Mouse (Mus musculus) limb, embryonic 10.5 days (tissue): ENCODE data around the gene Smtn. TPM values are rescaled to one million over a fixed set of nuclear protein-coding genes. Genes with fewer than 3 reads are reported as not detected.

ENCODE experiments used
- DNase-seq: peaks from one replicate; pipeline ENCODE4 v3.0.0-alpha.2; 2017; ENCODE audit warnings: low spot score
- H3K27ac ChIP-seq: fragments of 300-500 bp; sonication (generic); 2 replicates; pipeline ENCODE4 v1.5.1; 2016; ENCODE audit warnings: mild to moderate bottlenecking
- H3K27me3 ChIP-seq: fragments of 300-500 bp; sonication (generic); 2 replicates; pipeline ENCODE4 v1.6.1; 2016; ENCODE audit warnings: low read depth, mild to moderate bottlenecking; ENCODE audit not compliant: poor library complexity, severe bottlenecking
- H3K36me3 ChIP-seq: fragments of 300-500 bp; sonication (generic); 2 replicates; pipeline ENCODE4 v1.6.1; 2016; ENCODE audit warnings: mild to moderate bottlenecking, moderate library complexity
- H3K4me1 ChIP-seq: fragments of 300-500 bp; sonication (generic); 2 replicates; pipeline ENCODE4 v1.6.1; 2016
- H3K4me3 ChIP-seq: fragments of 300-500 bp; sonication (generic); 2 replicates; pipeline ENCODE4 v1.5.1; 2016; ENCODE audit warnings: mild to moderate bottlenecking, moderate library complexity
- H3K9me3 ChIP-seq: fragments of 300-500 bp; sonication (generic); replicated peaks from 2 replicates; pipeline ENCODE4 v1.6.1; 2016; ENCODE audit warnings: mild to moderate bottlenecking
- WGBS: fragments of 180-500 bp; shearing (Covaris S2); methylation state at CpG from one replicate; pipeline ENCODE4 v1.1.7; 2016; 5-methylcytosine and 5-hydroxymethylcytosine counted together
- polyA plus RNA-seq: library from polyadenylated mRNA; unstranded; fragments of >200 nt; fragmentation: Nextera tagmentation; extraction: Ambion mirVana; gene quantifications from 2 replicates; pipeline ENCODE4 v1.2.1, GENCODE M21; 2016

Gene Smtn
- polyA plus RNA-seq = 43.0 and 52.8 TPM in 2 replicates

GRCm38 (mm10) chr11:3540451-3541085 is at the start of gene Smtn:
Smtn (minus strand) TSS chr11:3540612.
- Histone ChIP-seq H3K9me3 (no peaks in the 10 kb centered on the region), H3K4me3 (peak within 1 kb of the TSS; percentile 70), H3K36me3 (peaks cover 7% of the 10 kb centered on the region; the same call in 1 of the 2 replicates), H3K27ac (peak within 1 kb of the TSS; percentile 89), H3K27me3 (no peaks in the 10 kb centered on the region), H3K4me1 (peaks cover 28% of the 10 kb centered on the region)
- 93% methylated on average over 23 of the region's 23 CpGs for WGBS
- DNase-seq = no peak

GRCm38 (mm10) chr11:3588036-3588672 is 47.7 kb upstream of the Smtn start:
- no peaks in the 10 kb centered on the region for H3K36me3 ChIP-seq
- no peak overlapping the region for H3K27ac ChIP-seq
- H3K9me3 ChIP-seq = no peaks in the 10 kb centered on the region
- no peaks in the 10 kb centered on the region for H3K4me1 ChIP-seq
- 81% methylated on average over 11 of the region's 11 CpGs for WGBS
- DNase-seq = no peak
- H3K4me3 ChIP-seq = no peak overlapping the region
- no peaks in the 10 kb centered on the region for H3K27me3 ChIP-seq

- DNase-seq = no peak
- no peak overlapping the region for H3K4me3 ChIP-seq
- H3K9me3 ChIP-seq = no peaks in the 10 kb centered on the region
- no peak overlapping the region for H3K27ac ChIP-seq
- H3K4me1 ChIP-seq = no peaks in the 10 kb centered on the region
- H3K27me3 ChIP-seq = no peaks in the 10 kb centered on the region
- H3K36me3 ChIP-seq = no peaks in the 10 kb centered on the region
- WGBS = 34% methylated on average over 4 of the region's 4 CpGs
These were observed 46.9 kb upstream of the Smtn start for GRCm38 (mm10) chr11:3587350-3587749.

GRCm38 (mm10) chr11:3585983-3586618 is 45.7 kb upstream of the Smtn start:
- no peak overlapping the region for H3K4me3 ChIP-seq
- 91% methylated on average over 6 of the region's 6 CpGs for WGBS
- no peak for DNase-seq
- no peaks in the 10 kb centered on the region for H3K27me3 ChIP-seq
- H3K9me3 ChIP-seq = no peaks in the 10 kb centered on the region
- H3K36me3 ChIP-seq = no peaks in the 10 kb centered on the region
- H3K4me1 ChIP-seq = no peaks in the 10 kb centered on the region
- H3K27ac ChIP-seq = no peak overlapping the region

- no peaks in the 10 kb centered on the region for H3K27me3 ChIP-seq
- H3K9me3 ChIP-seq = no peaks in the 10 kb centered on the region
- H3K4me3 ChIP-seq = no peak overlapping the region
- DNase-seq = no peak
- H3K4me1 ChIP-seq = no peaks in the 10 kb centered on the region
- 74% methylated on average over 5 of the region's 5 CpGs for WGBS
- no peak overlapping the region for H3K27ac ChIP-seq
- no peaks in the 10 kb centered on the region for H3K36me3 ChIP-seq
These were observed 42.7 kb upstream of the Smtn start for GRCm38 (mm10) chr11:3583127-3583526.

- Histone ChIP-seq H3K27ac (no peak overlapping the region), H3K4me1 (no peaks in the 10 kb centered on the region), H3K4me3 (no peak overlapping the region), H3K9me3 (no peaks in the 10 kb centered on the region), H3K27me3 (no peaks in the 10 kb centered on the region), H3K36me3 (no peaks in the 10 kb centered on the region)
- DNase-seq = no peak
- WGBS = 93% methylated on average over 4 of the region's 4 CpGs
These were observed 41.5 kb upstream of the Smtn start for GRCm38 (mm10) chr11:3581908-3582307.

GRCm38 (mm10) chr11:3580306-3581084 is 40.1 kb upstream of the Smtn start:
- no peaks in the 10 kb centered on the region for H3K9me3 ChIP-seq
- H3K4me1 ChIP-seq = peaks cover under 1% of the 10 kb centered on the region; the same call in 1 of the 2 replicates
- no peak overlapping the region for H3K27ac ChIP-seq
- H3K27me3 ChIP-seq = no peaks in the 10 kb centered on the region
- 77% methylated on average over 7 of the region's 7 CpGs for WGBS
- H3K4me3 ChIP-seq = no peak overlapping the region
- no peak for DNase-seq
- no peaks in the 10 kb centered on the region for H3K36me3 ChIP-seq

GRCm38 (mm10) chr11:3578050-3578725 is 37.8 kb upstream of the Smtn start:
- DNase-seq = no peak
- WGBS = 84% methylated on average over 10 of the region's 10 CpGs
- H3K4me1 ChIP-seq = peaks cover 18% of the 10 kb centered on the region

GRCm38 (mm10) chr11:3575238-3575637 is 34.8 kb upstream of the Smtn start:
- 57% methylated on average over 3 of the region's 3 CpGs for WGBS

More at GRCm38 (mm10) chr11:3578050-3578725, 37.8 kb upstream of the Smtn start:
- no peak overlapping the region for H3K27ac ChIP-seq
- H3K9me3 ChIP-seq = no peaks in the 10 kb centered on the region
- H3K36me3 ChIP-seq = no peaks in the 10 kb centered on the region
- H3K27me3 ChIP-seq = no peaks in the 10 kb centered on the region
- H3K4me3 ChIP-seq = no peak overlapping the region

GRCm38 (mm10) chr11:3573092-3573491 is 32.7 kb upstream of the Smtn start:
- Histone ChIP-seq H3K27me3 (no peaks in the 10 kb centered on the region), H3K4me3 (peak overlapping the region; percentile 2; the same call in 1 of the 2 replicates), H3K4me1 (peaks cover 27% of the 10 kb centered on the region), H3K36me3 (no peaks in the 10 kb centered on the region), H3K27ac (peak overlapping the region; percentile 82), H3K9me3 (no peaks in the 10 kb centered on the region)
- DNase-seq = peak; percentile 64
- 9% methylated on average over 9 of the region's 9 CpGs for WGBS

More at GRCm38 (mm10) chr11:3575238-3575637, 34.8 kb upstream of the Smtn start:
- Histone ChIP-seq H3K4me1 (peaks cover 27% of the 10 kb centered on the region), H3K27me3 (no peaks in the 10 kb centered on the region), H3K27ac (peak overlapping the region; percentile 20; the same call in 1 of the 2 replicates), H3K36me3 (no peaks in the 10 kb centered on the region), H3K4me3 (no peak overlapping the region), H3K9me3 (no peaks in the 10 kb centered on the region)
- DNase-seq = no peak

- no peak for DNase-seq
- H3K4me3 ChIP-seq = no peak overlapping the region
- H3K36me3 ChIP-seq = no peaks in the 10 kb centered on the region
- H3K4me1 ChIP-seq = peaks cover 27% of the 10 kb centered on the region
- peak overlapping the region; percentile 82; the same call in 1 of the 2 replicates for H3K27ac ChIP-seq
- 85% methylated on average over 6 of the region's 6 CpGs for WGBS
- no peaks in the 10 kb centered on the region for H3K9me3 ChIP-seq
- no peaks in the 10 kb centered on the region for H3K27me3 ChIP-seq
These were observed 31.8 kb upstream of the Smtn start for GRCm38 (mm10) chr11:3572181-3572580.

- Histone ChIP-seq H3K36me3 (no peaks in the 10 kb centered on the region), H3K4me1 (peaks cover 24% of the 10 kb centered on the region), H3K9me3 (no peaks in the 10 kb centered on the region), H3K4me3 (no peak overlapping the region), H3K27ac (no peak overlapping the region), H3K27me3 (no peaks in the 10 kb centered on the region)
- no peak for DNase-seq
- WGBS = 90% methylated on average over 8 of the region's 8 CpGs
These were observed 29.9 kb upstream of the Smtn start for GRCm38 (mm10) chr11:3570321-3570720.
